In the genomic region with DNA sequence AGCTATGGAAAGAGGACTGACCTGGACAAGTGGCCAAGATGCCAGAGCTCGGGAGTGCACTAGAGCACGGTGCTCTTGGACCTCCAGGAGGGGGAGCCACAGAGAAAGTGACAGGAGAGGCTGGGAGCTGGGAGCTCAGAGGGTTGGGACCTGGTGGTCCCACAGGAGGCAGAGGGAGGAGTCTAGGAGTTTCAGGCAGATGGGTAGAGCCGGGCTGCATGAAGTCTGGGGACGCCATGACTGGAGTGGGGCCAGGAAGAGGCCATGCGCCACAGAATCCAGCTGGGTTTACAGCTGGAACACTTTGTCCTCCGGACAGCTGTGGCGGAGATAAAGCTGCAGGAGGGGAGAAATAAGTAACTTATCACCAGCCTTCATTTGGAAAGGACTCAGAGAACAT, we compare ENCODE assay signal across 10 mouse cellular contexts. TPM values are rescaled to one million over a fixed set of nuclear protein-coding genes. Genes with fewer than 3 reads are reported as not detected.
DNase-seq lines count a peak whose midpoint lies in the region; ATAC-seq lines count a peak whose summit lies in the region.
"Had no signal": no experiment of that assay in that cellular context is flagged by ENCODE, and none has a peak within 500 bp of the region (broad histone marks: within the 10 kb centered on the region; RNA-seq: fewer than 3 reads in every experiment).

No protein-coding gene starts in this region.

- no peak overlapping the region for H3K4me2 ChIP-seq in kidney, embryonic 16.5 days (replicated peaks; ENCODE audit: low read depth, low read length)
- no peak overlapping the region for H3K4me2 ChIP-seq in stomach, embryonic 16.5 days (ENCODE audit: low read depth, low read length)

- no peaks in the 10 kb centered on the region for H3K9me3 ChIP-seq in kidney, embryonic 16.5 days (ENCODE audit: low read length)
- no peaks in the 10 kb centered on the region for H3K9me3 ChIP-seq in stomach, embryonic 16.5 days (replicated peaks; ENCODE audit: control insufficient read depth, low read length)

- ATAC-seq in kidney, embryonic 16.5 days (ENCODE audit: low FRiP score, low TSS enrichment) = peak; percentile 75
- ATAC-seq in stomach, embryonic 16.5 days (ENCODE audit: insufficient read depth, low FRiP score) = peak; percentile 52

- 0 out of 2 replicates have a peak, but pooled peaks cover 3% of the 10 kb centered on the region for H3K27me3 ChIP-seq in kidney, embryonic 16.5 days (ENCODE audit: insufficient read depth, low read length)
- peaks cover 4% of the 10 kb centered on the region; the same call in 1 of the 2 replicates for H3K27me3 ChIP-seq in stomach, embryonic 16.5 days (ENCODE audit: control insufficient read depth, insufficient read depth, low read length)

- peaks cover 49% of the 10 kb centered on the region for H3K4me1 ChIP-seq in kidney, embryonic 16.5 days (ENCODE audit: insufficient read depth, low read length)
- H3K4me1 ChIP-seq in stomach, embryonic 16.5 days (ENCODE audit: control insufficient read depth, insufficient read depth, low read length) = peaks cover 14% of the 10 kb centered on the region

- H3K9ac ChIP-seq in kidney, embryonic 16.5 days (replicated peaks; ENCODE audit: low read length) = no peak overlapping the region; the same call in 1 of the 2 replicates
- no peak overlapping the region for H3K9ac ChIP-seq in stomach, embryonic 16.5 days (ENCODE audit: low read length)

- WGBS in kidney, embryonic 16.5 days = 13% methylated on average over 7 of the region's 7 CpGs
- WGBS in stomach, embryonic 16.5 days = 20% methylated on average over 7 of the region's 7 CpGs

- H3K4me3 ChIP-seq in kidney, embryonic 16.5 days (ENCODE audit: low read length) = no peak overlapping the region
- no peak overlapping the region for H3K4me3 ChIP-seq in stomach, embryonic 16.5 days (replicated peaks; ENCODE audit: low read length)

- H3K36me3 ChIP-seq in kidney, embryonic 16.5 days (ENCODE audit: insufficient read depth, low read length) = no peaks in the 10 kb centered on the region
- H3K36me3 ChIP-seq in stomach, embryonic 16.5 days (ENCODE audit: control insufficient read depth, insufficient read depth, low read length) = no peaks in the 10 kb centered on the region

- peak; percentile 38 for DNase-seq in adrenal gland, postnatal 10 days
- no peak for DNase-seq in adrenal gland, postnatal 4 days (ENCODE audit: low spot score in 2 of 2)
- DNase-seq in ovary, adult 18-20 months (ENCODE audit: low spot score) = peak; percentile 14
- no peak for DNase-seq in ovary, postnatal 10 days (ENCODE audit: low spot score)
- DNase-seq in B cell, adult 2 months = no peak
- DNase-seq in urinary bladder, postnatal 10 days (ENCODE audit: low spot score) = no peak

- peak overlapping the region; percentile 13; the same call in 1 of the 2 replicates for H3K27ac ChIP-seq in kidney, embryonic 16.5 days (ENCODE audit: low read length)
- H3K27ac ChIP-seq in stomach, embryonic 16.5 days (ENCODE audit: low read length) = no peak overlapping the region

RNA-seq across cellular contexts. Expression of a gene that starts 25.9 kb away (rescaled TPM):
- total RNA-seq in adrenal gland, postnatal 10 days (2021) = under 1 TPM in 1 of 2 experiments, not detected in 1; 0.09 TPM
- total RNA-seq in adrenal gland, postnatal 4 days (2021) = under 1 TPM; 0.08 to 0.14 TPM
- polyA plus RNA-seq in kidney, embryonic 16.5 days (2015; fragmentation: Nextera tagmentation; extraction: Ambion mirVana) = 2.6 and 2.8 TPM in 2 replicates
- not detected in 2 replicates for polyA plus RNA-seq in stomach, embryonic 16.5 days (2015; fragmentation: Nextera tagmentation; extraction: Ambion mirVana)
- total RNA-seq: common myeloid progenitor, adult 5-6 weeks had no signal

RNA-seq across cellular contexts. Expression of a gene that starts 26.5 kb away (rescaled TPM):
- 1 to 10 TPM; 4.3 to 6.9 TPM for total RNA-seq in adrenal gland, postnatal 10 days (2021)
- 1 to 10 TPM; 4.5 to 5.8 TPM for total RNA-seq in adrenal gland, postnatal 4 days (2021)
- polyA plus RNA-seq in kidney, embryonic 16.5 days (2015; fragmentation: Nextera tagmentation; extraction: Ambion mirVana) = 1.3 and 1.9 TPM in 2 replicates
- polyA plus RNA-seq in stomach, embryonic 16.5 days (2015; fragmentation: Nextera tagmentation; extraction: Ambion mirVana) = 0.75 and 0.92 TPM in 2 replicates

RNA-seq across cellular contexts. Expression of a gene that starts 33.5 kb away (rescaled TPM):
- total RNA-seq in adrenal gland, postnatal 10 days (2021) = not detected
- total RNA-seq in adrenal gland, postnatal 4 days (2021) = not detected
- 1.2 TPM in 1 of 2 replicates, not detected in the other for polyA plus RNA-seq in kidney, embryonic 16.5 days (2015; fragmentation: Nextera tagmentation; extraction: Ambion mirVana)
- 0.97 TPM in 1 of 2 replicates, not detected in the other for polyA plus RNA-seq in stomach, embryonic 16.5 days (2015; fragmentation: Nextera tagmentation; extraction: Ambion mirVana)
- total RNA-seq: common myeloid progenitor, adult 5-6 weeks had no signal
- polyA plus RNA-seq: large intestine, adult 2 months had no signal

RNA-seq across cellular contexts. Expression of a gene that starts 36.1 kb away (rescaled TPM):
- total RNA-seq in adrenal gland, postnatal 10 days (2021) = 1,000 to 10,000 TPM; 1,057 to 1,125 TPM
- total RNA-seq in adrenal gland, postnatal 4 days (2021) = 100 to 1,000 TPM; 411 to 441 TPM
- polyA plus RNA-seq in kidney, embryonic 16.5 days (2015; fragmentation: Nextera tagmentation; extraction: Ambion mirVana) = 632 and 676 TPM in 2 replicates
- polyA plus RNA-seq in stomach, embryonic 16.5 days (2015; fragmentation: Nextera tagmentation; extraction: Ambion mirVana) = 524 and 535 TPM in 2 replicates

RNA-seq across cellular contexts. Expression of a gene that starts 43.5 kb away (rescaled TPM):
- total RNA-seq in adrenal gland, postnatal 10 days (2021) = 10 to 100 TPM; 28.7 to 36.0 TPM
- total RNA-seq in adrenal gland, postnatal 4 days (2021) = 10 to 100 TPM; 45.1 to 45.5 TPM
- polyA plus RNA-seq in kidney, embryonic 16.5 days (2015; fragmentation: Nextera tagmentation; extraction: Ambion mirVana) = 32.8 and 34.2 TPM in 2 replicates
- polyA plus RNA-seq in stomach, embryonic 16.5 days (2015; fragmentation: Nextera tagmentation; extraction: Ambion mirVana) = 30.7 and 32.1 TPM in 2 replicates

Comparison
In these comparisons a context has a peak if more than half of its experiments do, and no peak if none do; other contexts are left out.
1. DNase-seq: peak in adrenal gland, postnatal 10 days (single experiment) and ovary, adult 18-20 months (single experiment); none in adrenal gland, postnatal 4 days (0 of 2), ovary, postnatal 10 days (single experiment), B cell, adult 2 months (0 of 2) and urinary bladder, postnatal 10 days (single experiment).